Mouse (Mus musculus): ENCODE data around the gene Tubgcp4. TPM values are rescaled to one million over a fixed set of nuclear protein-coding genes. Genes with fewer than 3 reads are reported as not detected.

Tubgcp4 gene
- total RNA-seq, 1 experiment from 2014 or later, result 32.1 TPM

DNA sequence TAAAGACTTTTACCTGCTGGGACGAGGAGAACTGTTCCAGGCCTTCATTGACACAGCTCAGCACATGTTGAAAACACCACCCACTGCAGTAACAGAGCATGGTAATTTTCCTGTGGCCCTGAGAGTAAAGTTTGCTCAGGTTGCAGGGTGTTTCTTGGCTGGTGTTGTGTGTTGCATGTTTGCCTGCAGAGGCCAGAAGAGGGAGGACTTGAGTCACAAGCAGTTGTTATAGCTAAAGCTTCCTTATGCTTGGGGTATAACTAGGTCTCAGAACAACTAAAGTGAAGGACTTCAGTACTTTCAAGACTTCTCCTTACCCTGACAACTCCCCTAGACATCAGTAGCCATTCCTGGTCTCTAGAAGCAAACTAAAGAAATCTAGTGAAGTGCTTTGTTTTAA lies 18.1 kb downstream of the Tubgcp4 start:
- no peak for ATAC-seq (replicated peaks; ENCODE audit: low read depth, poor library complexity, severe bottlenecking)

DNA sequence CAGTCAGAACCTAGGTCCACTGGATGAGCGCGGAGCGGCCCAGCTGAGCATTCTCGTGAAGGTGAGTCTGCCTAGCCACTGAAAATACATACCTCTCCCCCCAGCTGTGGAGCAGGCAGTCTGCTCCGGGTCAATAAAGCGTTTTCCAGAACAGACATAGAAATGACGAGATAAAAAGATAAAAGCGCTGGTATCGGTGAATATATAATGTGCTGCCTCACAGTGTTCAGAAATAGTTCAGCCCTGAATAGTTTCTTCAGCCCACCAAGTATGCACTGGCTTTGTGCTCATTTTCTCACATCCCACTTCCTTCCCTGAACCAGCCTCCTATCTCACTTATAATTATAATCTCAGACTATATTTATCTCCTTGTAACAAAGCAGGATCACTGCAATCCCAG lies 25.0 kb downstream of the Tubgcp4 start:
- ATAC-seq (replicated peaks; ENCODE audit: low read depth, poor library complexity, severe bottlenecking), result no peak

DNA sequence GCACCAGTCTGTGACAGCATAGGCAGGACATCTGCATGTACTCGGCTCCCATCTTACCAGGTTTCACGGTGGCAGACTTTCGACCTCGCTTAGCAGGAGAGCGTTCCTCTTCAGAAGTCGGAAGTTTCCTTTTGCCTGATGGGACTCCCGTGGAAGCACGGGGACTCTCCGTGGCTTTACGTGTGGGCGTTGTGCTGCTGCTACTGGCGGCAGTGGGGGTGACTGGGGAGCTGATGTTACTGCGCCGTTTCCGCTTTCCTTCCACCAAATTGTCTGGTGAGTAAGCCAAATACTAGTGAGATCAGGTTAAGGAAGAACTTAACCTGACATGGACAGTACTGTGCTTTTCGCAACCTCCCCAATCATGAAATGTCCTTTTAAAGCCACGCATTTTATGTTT lies 33.8 kb downstream of the Tubgcp4 start:
- ATAC-seq (replicated peaks; ENCODE audit: low read depth, poor library complexity, severe bottlenecking), result no peak

DNA sequence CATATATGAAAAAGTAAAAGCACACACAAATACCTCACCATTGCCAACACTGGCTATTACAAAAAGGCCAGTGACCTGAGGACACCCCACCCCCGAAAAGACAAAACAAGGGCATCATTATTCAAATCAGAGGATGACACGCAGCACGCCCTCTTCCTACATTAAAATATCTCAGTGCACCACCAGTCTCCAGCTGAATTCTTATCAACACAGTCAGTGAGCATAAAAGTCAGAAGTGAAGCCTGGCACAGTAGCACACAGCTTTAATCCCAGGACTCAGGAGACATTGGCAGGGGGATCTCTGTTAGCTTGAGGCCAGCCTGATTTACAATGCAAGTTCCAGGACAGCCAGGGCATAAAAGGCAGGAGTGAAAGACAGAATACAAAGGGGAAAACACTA lies 36.1 kb downstream of the Tubgcp4 start:
- no peak for ATAC-seq (replicated peaks; ENCODE audit: low read depth, poor library complexity, severe bottlenecking)

DNA sequence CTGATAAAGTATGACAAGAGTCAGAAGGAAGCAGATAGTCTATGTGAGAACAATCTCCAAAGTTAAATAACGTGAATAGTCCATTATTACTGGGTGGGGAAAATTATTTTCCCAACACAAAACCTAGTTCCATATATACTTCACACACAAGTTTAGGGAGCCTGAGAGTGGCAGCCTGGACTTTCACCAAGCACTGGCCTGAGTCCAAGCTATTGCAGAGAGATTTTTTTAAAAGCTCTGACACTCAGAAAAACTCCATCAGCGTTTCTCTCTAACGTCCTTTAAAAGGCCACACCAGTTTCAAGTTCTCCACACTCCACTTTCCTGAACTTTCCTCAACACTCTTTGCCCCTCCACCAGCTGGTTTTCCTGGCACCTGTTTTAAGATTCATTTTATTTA lies 44.0 kb downstream of the Tubgcp4 start:
- ATAC-seq (replicated peaks; ENCODE audit: low read depth, poor library complexity, severe bottlenecking), result no peak

DNA sequence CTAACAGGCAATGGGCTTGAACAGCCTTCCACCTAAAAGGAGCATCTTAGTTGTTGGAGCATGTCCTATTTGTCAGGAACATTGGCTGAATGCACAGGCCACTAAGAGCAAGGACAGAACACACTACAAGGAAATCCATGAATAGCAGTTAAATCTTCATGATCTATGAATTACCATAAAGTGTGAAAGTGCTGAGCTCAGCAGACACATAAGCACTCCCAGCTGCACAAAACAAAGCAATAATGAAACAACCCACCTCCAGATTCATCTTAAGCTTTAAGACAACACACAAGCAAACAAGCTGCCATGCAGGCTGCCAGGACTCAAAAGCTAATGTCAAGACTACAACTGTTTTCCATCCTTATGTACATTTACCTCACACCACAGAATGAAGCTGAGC lies 48.7 kb downstream of the Tubgcp4 start:
- no peak for ATAC-seq (replicated peaks; ENCODE audit: low read depth, poor library complexity, severe bottlenecking)

DNA sequence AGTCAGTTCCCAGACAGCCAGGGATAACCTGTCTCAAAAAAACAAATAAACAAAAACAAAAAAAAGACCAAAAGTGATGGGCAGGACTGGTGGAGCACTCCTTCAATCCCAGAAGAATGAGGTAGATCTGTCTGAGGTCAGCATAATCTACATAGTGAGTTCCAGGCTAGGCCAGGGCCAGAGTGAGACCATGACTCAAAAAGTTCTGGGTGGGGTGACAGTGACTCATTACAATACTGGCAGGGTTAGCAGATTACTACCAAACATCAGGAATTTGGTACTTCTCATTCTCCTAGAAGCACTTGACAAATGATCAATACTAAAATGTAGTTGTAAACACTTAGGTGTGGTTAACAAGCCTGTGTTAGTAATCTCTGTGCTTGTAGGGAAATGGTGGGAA lies 49.5 kb downstream of the Tubgcp4 start:
- ATAC-seq (replicated peaks; ENCODE audit: low read depth, poor library complexity, severe bottlenecking), result no peak

DNA sequence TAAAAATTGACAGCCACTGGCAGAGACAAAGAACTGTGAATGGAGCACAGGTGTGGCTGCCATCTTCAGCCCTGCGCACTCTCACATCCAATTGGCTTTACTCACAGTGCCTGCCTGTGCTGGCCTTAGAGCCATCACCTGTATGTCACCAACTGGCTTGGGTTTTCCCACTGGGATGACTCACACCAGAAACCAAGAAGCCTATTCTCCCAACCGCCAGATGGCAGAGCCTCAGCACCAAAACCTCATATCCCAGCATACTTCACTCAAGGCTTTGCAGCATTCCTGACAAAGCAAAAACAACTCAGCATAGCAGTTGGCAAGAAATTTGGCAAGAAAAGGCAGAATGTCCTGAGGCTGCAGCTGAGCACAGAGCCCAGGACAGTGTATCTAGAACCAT lies 52.6 kb downstream of the Tubgcp4 start:
- no peak for ATAC-seq (replicated peaks; ENCODE audit: low read depth, poor library complexity, severe bottlenecking)

DNA sequence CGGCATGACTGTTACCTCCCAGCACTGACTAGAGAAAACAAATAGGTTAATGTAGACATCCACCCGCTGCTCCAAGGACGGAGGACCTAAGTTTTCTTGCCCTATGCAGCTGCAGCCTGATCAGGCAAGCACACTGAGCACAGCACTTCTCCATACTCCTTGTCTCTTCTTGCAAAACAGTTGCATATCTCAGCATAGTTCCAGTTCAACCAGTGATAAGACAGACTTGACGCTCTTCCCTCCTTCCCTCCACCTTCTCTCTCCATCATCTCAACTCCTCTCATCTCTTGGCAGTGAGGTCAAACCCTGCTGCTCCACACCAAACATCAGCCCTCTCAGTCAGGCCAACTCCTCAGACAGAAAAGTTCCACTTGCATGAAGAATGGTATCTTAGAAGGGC lies 57.7 kb downstream of the Tubgcp4 start:
- no peak for ATAC-seq (replicated peaks; ENCODE audit: low read depth, poor library complexity, severe bottlenecking)

DNA sequence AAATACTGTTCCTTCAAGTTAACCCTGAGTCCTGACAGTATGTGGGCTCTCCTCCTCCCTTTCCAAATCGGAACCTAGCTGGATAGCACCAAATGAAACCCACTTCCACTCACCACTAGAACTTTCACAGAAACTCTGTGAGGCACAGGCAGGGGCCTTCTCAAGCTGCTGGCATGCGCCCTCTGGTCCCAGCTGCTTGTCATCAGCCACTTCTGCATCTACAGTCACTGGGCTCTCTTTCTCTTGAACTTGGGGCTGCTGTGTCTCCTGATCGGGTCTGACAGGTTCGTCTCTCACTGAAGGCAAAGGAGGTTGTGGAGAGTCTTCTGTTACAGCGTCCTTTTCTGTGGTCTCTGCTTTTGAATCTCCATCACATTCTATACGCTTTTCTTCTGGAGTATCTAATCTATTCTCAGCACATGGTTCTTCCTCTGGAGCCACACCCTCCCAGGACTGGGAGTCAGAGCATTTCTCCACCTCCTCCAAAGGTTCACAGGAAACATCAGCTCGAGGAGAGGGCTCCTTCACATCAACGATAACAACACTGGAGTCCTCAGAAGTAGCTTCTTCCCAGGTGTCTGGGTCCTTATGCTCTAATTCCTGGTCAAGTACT lies 65.1 kb downstream of the Tubgcp4 start:
- ATAC-seq (replicated peaks; ENCODE audit: low read depth, poor library complexity, severe bottlenecking), result 0 out of 2 replicates have a peak, but pooled peaks have one; percentile 36

DNA sequence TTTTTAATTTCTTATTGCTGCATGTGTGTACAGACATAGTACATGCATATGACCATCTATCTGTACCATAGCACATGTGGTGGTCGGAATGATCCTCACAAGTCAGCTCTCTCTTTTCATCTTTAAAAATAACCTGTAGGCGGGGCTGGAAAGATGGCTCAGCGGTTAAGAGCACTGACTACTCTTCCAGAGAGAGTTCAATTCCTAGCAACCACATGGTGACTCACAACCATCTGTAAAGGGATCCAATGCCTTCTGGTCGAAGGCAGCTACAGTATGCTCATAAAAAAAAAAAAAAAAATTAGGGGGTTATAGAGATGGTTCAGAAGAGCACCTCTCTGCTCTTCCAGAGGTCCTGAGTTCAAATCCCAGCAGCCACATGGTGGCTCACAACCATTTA lies 69.0 kb downstream of the Tubgcp4 start:
- no peak for ATAC-seq (replicated peaks; ENCODE audit: low read depth, poor library complexity, severe bottlenecking)

DNA sequence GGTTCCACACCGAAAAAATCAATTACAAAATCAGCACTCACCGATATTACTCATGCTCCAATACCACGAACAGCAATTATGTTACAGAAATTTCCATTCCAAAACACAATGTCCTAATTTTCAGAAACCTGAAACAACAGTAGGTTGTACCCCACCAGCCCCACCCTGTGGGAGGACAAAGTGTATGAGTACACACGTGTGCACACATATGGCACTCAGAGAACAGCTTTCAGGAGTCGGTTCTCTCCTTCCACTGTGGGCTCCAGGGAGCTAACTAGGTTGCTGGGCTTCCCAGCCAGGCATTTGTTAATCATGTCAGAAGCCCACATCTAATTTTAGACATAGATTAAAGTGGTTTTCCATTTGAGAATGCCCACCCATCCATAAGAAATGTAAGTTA lies 73.6 kb downstream of the Tubgcp4 start:
- no peak for ATAC-seq (replicated peaks; ENCODE audit: low read depth, poor library complexity, severe bottlenecking)

Other genes starting within 250 kb of the Tubgcp4 start
- 30.4 and 33.0 TPM in 2 replicates for gene Ubr1, start 199.9 kb upstream of the Tubgcp4 start, total RNA-seq (2017)
- 2.1 and 4.4 TPM in 2 replicates for gene Tmem62, start 193.6 kb upstream of the Tubgcp4 start, total RNA-seq (2017)
- 34.7 and 53.0 TPM in 2 replicates for gene Ccndbp1, start 162.3 kb upstream of the Tubgcp4 start, total RNA-seq (2017)
- gene Epb42, start 133.6 kb upstream of the Tubgcp4 start, total RNA-seq (2017), result 7.8 and 10.2 TPM in 2 replicates
- not detected in 2 replicates for gene Tgm5, start 84.8 kb upstream of the Tubgcp4 start, total RNA-seq (2017)
- gene Tgm7, start 60.9 kb upstream of the Tubgcp4 start, total RNA-seq (2017), result not detected in 2 replicates
- 8.1 and 14.7 TPM in 2 replicates for gene Adal, start 30.2 kb upstream of the Tubgcp4 start, total RNA-seq (2017)
- gene Lcmt2, start 30.0 kb upstream of the Tubgcp4 start, total RNA-seq (2017), result 8.9 and 11.9 TPM in 2 replicates
- 18.0 and 20.1 TPM in 2 replicates for gene Zscan29, start 471 bp downstream of the Tubgcp4 start, total RNA-seq (2017)
- 43.2 and 45.5 TPM in 2 replicates for gene Trp53bp1, start 100.8 kb downstream of the Tubgcp4 start, total RNA-seq (2017)
- under 0.01 TPM in 1 of 2 replicates, not detected in the other for gene Map1a, start 118.9 kb downstream of the Tubgcp4 start, total RNA-seq (2017)
- gene Ppip5k1, start 184.7 kb downstream of the Tubgcp4 start, total RNA-seq (2017), result 12.2 and 22.1 TPM in 2 replicates
- not detected in 2 replicates for gene Ckmt1, start 187.1 kb downstream of the Tubgcp4 start, total RNA-seq (2017)
- not detected in 2 replicates for gene Strc, start 216.5 kb downstream of the Tubgcp4 start, total RNA-seq (2017)
- 272 and 336 TPM in 2 replicates for gene Pdia3, start 243.1 kb downstream of the Tubgcp4 start, total RNA-seq (2017)
- 3.2 TPM in 1 of 2 replicates, not detected in the other for gene Catsper2, start 243.1 kb downstream of the Tubgcp4 start, total RNA-seq (2017)